Comparison of ENCODE assay signal across 19 mouse cellular contexts in the genomic region with DNA sequence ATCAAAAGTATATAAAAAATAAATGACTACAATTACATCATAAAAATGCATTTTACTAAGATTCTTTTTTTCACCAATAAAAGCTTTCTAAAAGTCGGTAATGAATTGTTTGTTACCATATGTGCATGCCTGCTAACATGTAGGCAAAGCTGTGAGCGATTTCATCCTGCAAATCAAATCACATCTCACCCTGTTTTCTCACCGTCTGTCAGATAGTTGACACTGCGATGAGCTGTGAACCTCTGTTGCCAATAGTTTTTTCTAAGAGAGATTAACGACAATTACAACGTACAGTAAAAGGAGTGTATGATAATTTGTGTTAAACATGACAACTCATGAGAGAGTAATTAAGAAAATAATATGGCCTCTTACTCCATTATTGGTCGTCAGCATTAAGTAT. TPM values are rescaled to one million over a fixed set of nuclear protein-coding genes. Genes with fewer than 3 reads are reported as not detected.
"Had no signal": no experiment of that assay in that cellular context is flagged by ENCODE, and none has a peak within 500 bp of the region (broad histone marks: within the 10 kb centered on the region; RNA-seq: fewer than 3 reads in every experiment).

No protein-coding gene starts in this region.

- H3K36me3 ChIP-seq: midbrain, embryonic 15.5 days; neural tube, embryonic 12.5 days; stomach, embryonic 15.5 days had no signal

- ATAC-seq: midbrain, embryonic 15.5 days had no signal

- H3K4me2 ChIP-seq: lung, embryonic 14.5 days; midbrain, embryonic 12.5 days; midbrain, embryonic 15.5 days; neural tube, embryonic 12.5 days; stomach, embryonic 15.5 days had no signal

- H3K4me1 ChIP-seq: midbrain, embryonic 10.5 days; midbrain, embryonic 12.5 days; midbrain, embryonic 15.5 days; neural tube, embryonic 12.5 days; stomach, embryonic 15.5 days had no signal

- H3K27me3 ChIP-seq: midbrain, embryonic 12.5 days; midbrain, embryonic 15.5 days; neural tube, embryonic 12.5 days; stomach, embryonic 15.5 days had no signal

- H3K9me3 ChIP-seq: midbrain, embryonic 10.5 days; midbrain, embryonic 12.5 days; midbrain, embryonic 15.5 days; neural tube, embryonic 12.5 days; stomach, embryonic 15.5 days had no signal

- H3K27ac ChIP-seq: midbrain, embryonic 10.5 days; midbrain, embryonic 12.5 days; midbrain, embryonic 15.5 days; neural tube, embryonic 12.5 days; stomach, embryonic 15.5 days; stomach, postnatal 0 days had no signal

- DNase-seq: lung, adult 18-20 months; lung, embryonic 14.5 days; lung, postnatal 10 days; lung, postnatal 4 days; right cerebral cortex, postnatal 14 days; thymus, adult 2 months; thymus, postnatal 25 days; thymus, postnatal 4 days had no signal

- H3K9ac ChIP-seq: lung, embryonic 14.5 days; midbrain, embryonic 12.5 days; midbrain, embryonic 15.5 days; neural tube, embryonic 12.5 days; stomach, embryonic 15.5 days had no signal

- H3K4me3 ChIP-seq: midbrain, embryonic 10.5 days; midbrain, embryonic 12.5 days; midbrain, embryonic 15.5 days; neural tube, embryonic 12.5 days; stomach, embryonic 15.5 days had no signal

RNA-seq across cellular contexts. Expression of gene Sox2, which starts 31.3 kb away (rescaled TPM):
- total RNA-seq: megakaryocyte, adult 5-6 weeks; megakaryocyte-erythroid progenitor cell, adult 5-6 weeks; monocyte, adult 5-6 weeks; neutrophil, adult 5-6 weeks had no signal
- polyA plus RNA-seq: spleen, adult 2 months had no signal
